Mouse (Mus musculus): ENCODE results near the gene Adamts14. TPM values are rescaled to one million over a fixed set of nuclear protein-coding genes. Genes with fewer than 3 reads are reported as not detected.

Gene Adamts14
- polyA plus RNA-seq, 1 experiment from 2014 or later: 0.31 TPM

DNA sequence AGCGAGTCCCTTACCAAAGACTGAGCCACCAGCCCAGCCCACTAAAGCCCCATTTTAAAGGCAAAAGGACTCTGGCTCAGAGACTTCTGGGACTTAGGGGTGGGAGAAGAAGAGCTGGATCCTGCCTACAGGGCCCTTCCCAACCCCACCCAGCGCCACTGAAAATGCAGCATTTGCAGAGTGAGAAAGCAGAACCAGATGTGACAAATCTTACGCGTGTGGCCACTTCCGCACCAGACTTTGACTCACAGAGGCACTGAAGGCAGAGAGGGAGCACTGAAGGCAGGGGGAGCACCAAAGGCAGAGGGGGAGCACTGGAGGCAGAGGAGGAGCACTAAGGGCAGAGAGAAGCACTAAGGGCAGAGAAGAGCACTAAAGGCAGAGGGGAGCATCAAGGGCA, 5.9 kb downstream of the Adamts14 start:
- Histone ChIP-seq H3K4me2 (no peak overlapping the region), H3K4me1 (ENCODE audit: control insufficient read depth, insufficient read depth, low read length) (no peaks in the 10 kb centered on the region), H3K36me3 (ENCODE audit: control insufficient read depth, insufficient read depth, low read length) (no peaks in the 10 kb centered on the region), H3K27me3 (ENCODE audit: control insufficient read depth, insufficient read depth, low read length) (peaks cover 7% of the 10 kb centered on the region), H3K9ac (ENCODE audit: low read length) (no peak overlapping the region), H3K9me3 (ENCODE audit: control insufficient read depth, low read length) (no peaks in the 10 kb centered on the region), H3K27ac (ENCODE audit: low read depth, low read length) (no peak overlapping the region), H3K4me3 (ENCODE audit: low read depth, low read length) (no peak overlapping the region)
- ATAC-seq (ENCODE audit: low FRiP score) (no peak), DNase-seq (ENCODE audit: low spot score, missing footprints) (peak; percentile 77)
- 91% methylated on average over 5 of the region's 5 CpGs for WGBS

- WGBS: 81% methylated on average over 8 of the region's 8 CpGs
- Histone ChIP-seq H3K9ac (ENCODE audit: low read length) (no peak overlapping the region), H3K27me3 (ENCODE audit: control insufficient read depth, insufficient read depth, low read length) (no peaks in the 10 kb centered on the region), H3K27ac (ENCODE audit: low read depth, low read length) (no peak overlapping the region), H3K4me2 (no peak overlapping the region), H3K36me3 (ENCODE audit: control insufficient read depth, insufficient read depth, low read length) (no peaks in the 10 kb centered on the region), H3K4me3 (ENCODE audit: low read depth, low read length) (no peak overlapping the region), H3K4me1 (ENCODE audit: control insufficient read depth, insufficient read depth, low read length) (no peaks in the 10 kb centered on the region), H3K9me3 (ENCODE audit: control insufficient read depth, low read length) (no peaks in the 10 kb centered on the region)
- ATAC-seq (ENCODE audit: low FRiP score) (no peak), DNase-seq (ENCODE audit: low spot score, missing footprints) (no peak)
Observed at GRCm38 (mm10) chr10:61263606-61264005, 9.6 kb downstream of the Adamts14 start.

DNA sequence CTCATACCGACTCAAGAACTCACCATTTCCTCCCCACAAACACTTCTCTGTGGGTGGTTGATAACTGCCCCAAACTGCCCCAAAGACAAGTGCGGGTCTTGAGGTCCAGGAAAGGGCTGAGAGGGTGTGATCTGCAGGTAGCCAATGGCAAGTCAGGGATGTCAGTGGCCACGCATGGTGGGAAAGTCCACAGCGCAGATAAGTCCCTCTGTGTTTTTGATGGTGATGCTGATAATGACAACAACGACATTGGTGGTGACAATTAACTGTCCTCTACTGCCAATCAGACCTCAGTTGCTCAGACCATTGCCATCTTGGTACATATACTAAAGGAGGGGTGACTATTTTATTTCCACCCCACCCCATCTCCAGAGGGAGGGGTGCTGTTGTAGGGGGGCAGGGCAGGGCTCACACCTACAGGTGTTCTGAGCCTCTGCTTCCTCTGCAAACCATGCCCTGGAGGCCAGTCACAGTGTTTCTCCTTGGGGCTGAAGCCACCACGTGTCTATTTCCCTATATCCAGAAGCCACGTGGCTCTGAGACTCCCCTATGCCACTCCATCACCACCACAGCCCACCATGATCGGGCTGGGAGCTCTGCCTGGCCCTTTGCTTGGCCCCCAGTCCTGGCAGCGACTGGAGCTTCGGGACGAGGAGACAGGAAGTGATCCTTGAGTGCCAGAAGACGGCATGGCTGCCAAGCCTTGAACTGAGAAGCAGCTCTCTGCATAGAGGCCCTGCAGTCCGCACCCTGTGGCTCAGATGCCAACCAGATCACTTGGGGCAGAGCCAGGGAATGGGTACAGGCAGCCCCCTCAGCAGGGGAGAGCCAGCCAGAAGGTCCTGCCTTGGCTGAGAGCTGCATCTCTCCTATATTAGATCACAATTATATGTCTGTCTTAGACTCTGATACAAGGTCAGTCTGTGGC, 11.7 kb downstream of the Adamts14 start:
- Histone ChIP-seq H3K4me3 (ENCODE audit: low read depth, low read length) (no peak overlapping the region), H3K27ac (ENCODE audit: low read depth, low read length) (no peak overlapping the region), H3K9ac (ENCODE audit: low read length) (no peak overlapping the region), H3K36me3 (ENCODE audit: control insufficient read depth, insufficient read depth, low read length) (no peaks in the 10 kb centered on the region), H3K27me3 (ENCODE audit: control insufficient read depth, insufficient read depth, low read length) (no peaks in the 10 kb centered on the region), H3K4me2 (no peak overlapping the region), H3K9me3 (ENCODE audit: control insufficient read depth, low read length) (no peaks in the 10 kb centered on the region), H3K4me1 (ENCODE audit: control insufficient read depth, insufficient read depth, low read length) (no peaks in the 10 kb centered on the region)
- ATAC-seq (ENCODE audit: low FRiP score) (no peak), DNase-seq (ENCODE audit: low spot score, missing footprints) (no peak)
- 76% methylated on average over 13 of the region's 13 CpGs for WGBS

- no peak overlapping the region for H3K4me3 ChIP-seq (ENCODE audit: low read depth, low read length)
Observed at GRCm38 (mm10) chr10:61258131-61258530, 15.1 kb downstream of the Adamts14 start.

GRCm38 (mm10) chr10:61256665-61257064, 16.6 kb downstream of the Adamts14 start:
- 92% methylated on average over 9 of the region's 9 CpGs for WGBS

More at GRCm38 (mm10) chr10:61258131-61258530, 15.1 kb downstream of the Adamts14 start:
- DNase-seq (ENCODE audit: low spot score, missing footprints) (no peak), ATAC-seq (ENCODE audit: low FRiP score) (no peak)
- Histone ChIP-seq H3K27ac (ENCODE audit: low read depth, low read length) (no peak overlapping the region), H3K9ac (ENCODE audit: low read length) (no peak overlapping the region), H3K27me3 (ENCODE audit: control insufficient read depth, insufficient read depth, low read length) (no peaks in the 10 kb centered on the region), H3K9me3 (ENCODE audit: control insufficient read depth, low read length) (no peaks in the 10 kb centered on the region), H3K4me1 (ENCODE audit: control insufficient read depth, insufficient read depth, low read length) (no peaks in the 10 kb centered on the region), H3K36me3 (ENCODE audit: control insufficient read depth, insufficient read depth, low read length) (no peaks in the 10 kb centered on the region), H3K4me2 (no peak overlapping the region)
- WGBS: 89% methylated on average over 1 of the region's 1 CpGs

GRCm38 (mm10) chr10:61255190-61255589, 18.0 kb downstream of the Adamts14 start:
- Histone ChIP-seq H3K36me3 (ENCODE audit: control insufficient read depth, insufficient read depth, low read length) (no peaks in the 10 kb centered on the region), H3K9me3 (ENCODE audit: control insufficient read depth, low read length) (no peaks in the 10 kb centered on the region), H3K4me2 (no peak overlapping the region), H3K4me3 (ENCODE audit: low read depth, low read length) (no peak overlapping the region), H3K27ac (ENCODE audit: low read depth, low read length) (no peak overlapping the region), H3K27me3 (ENCODE audit: control insufficient read depth, insufficient read depth, low read length) (no peaks in the 10 kb centered on the region), H3K9ac (ENCODE audit: low read length) (no peak overlapping the region), H3K4me1 (ENCODE audit: control insufficient read depth, insufficient read depth, low read length) (no peaks in the 10 kb centered on the region)
- DNase-seq (ENCODE audit: low spot score, missing footprints) (no peak), ATAC-seq (ENCODE audit: low FRiP score) (no peak)
- WGBS: 89% methylated on average over 8 of the region's 8 CpGs

More at GRCm38 (mm10) chr10:61256665-61257064, 16.6 kb downstream of the Adamts14 start:
- Histone ChIP-seq H3K27ac (ENCODE audit: low read depth, low read length) (no peak overlapping the region), H3K36me3 (ENCODE audit: control insufficient read depth, insufficient read depth, low read length) (no peaks in the 10 kb centered on the region), H3K27me3 (ENCODE audit: control insufficient read depth, insufficient read depth, low read length) (no peaks in the 10 kb centered on the region), H3K4me3 (ENCODE audit: low read depth, low read length) (no peak overlapping the region), H3K4me2 (no peak overlapping the region), H3K4me1 (ENCODE audit: control insufficient read depth, insufficient read depth, low read length) (no peaks in the 10 kb centered on the region), H3K9me3 (ENCODE audit: control insufficient read depth, low read length) (no peaks in the 10 kb centered on the region), H3K9ac (ENCODE audit: low read length) (no peak overlapping the region)
- DNase-seq (ENCODE audit: low spot score, missing footprints) (no peak), ATAC-seq (ENCODE audit: low FRiP score) (no peak)

GRCm38 (mm10) chr10:61254761-61255160, 18.5 kb downstream of the Adamts14 start:
- Histone ChIP-seq H3K27me3 (ENCODE audit: control insufficient read depth, insufficient read depth, low read length) (no peaks in the 10 kb centered on the region), H3K9ac (ENCODE audit: low read length) (no peak overlapping the region), H3K4me3 (ENCODE audit: low read depth, low read length) (no peak overlapping the region), H3K9me3 (ENCODE audit: control insufficient read depth, low read length) (no peaks in the 10 kb centered on the region), H3K27ac (ENCODE audit: low read depth, low read length) (no peak overlapping the region), H3K4me2 (no peak overlapping the region), H3K36me3 (ENCODE audit: control insufficient read depth, insufficient read depth, low read length) (no peaks in the 10 kb centered on the region), H3K4me1 (ENCODE audit: control insufficient read depth, insufficient read depth, low read length) (peaks cover 1% of the 10 kb centered on the region; the same call in 1 of the 2 replicates)
- DNase-seq (ENCODE audit: low spot score, missing footprints) (no peak), ATAC-seq (ENCODE audit: low FRiP score) (no peak)
- 92% methylated on average over 6 of the region's 6 CpGs for WGBS

- Histone ChIP-seq H3K27ac (ENCODE audit: low read depth, low read length) (no peak overlapping the region), H3K9ac (ENCODE audit: low read length) (peak overlapping the region; percentile 9; the same call in 1 of the 2 replicates)
- WGBS: 11% methylated on average over 2 of the region's 2 CpGs
Observed at GRCm38 (mm10) chr10:61249951-61250350, 23.3 kb downstream of the Adamts14 start.

DNA sequence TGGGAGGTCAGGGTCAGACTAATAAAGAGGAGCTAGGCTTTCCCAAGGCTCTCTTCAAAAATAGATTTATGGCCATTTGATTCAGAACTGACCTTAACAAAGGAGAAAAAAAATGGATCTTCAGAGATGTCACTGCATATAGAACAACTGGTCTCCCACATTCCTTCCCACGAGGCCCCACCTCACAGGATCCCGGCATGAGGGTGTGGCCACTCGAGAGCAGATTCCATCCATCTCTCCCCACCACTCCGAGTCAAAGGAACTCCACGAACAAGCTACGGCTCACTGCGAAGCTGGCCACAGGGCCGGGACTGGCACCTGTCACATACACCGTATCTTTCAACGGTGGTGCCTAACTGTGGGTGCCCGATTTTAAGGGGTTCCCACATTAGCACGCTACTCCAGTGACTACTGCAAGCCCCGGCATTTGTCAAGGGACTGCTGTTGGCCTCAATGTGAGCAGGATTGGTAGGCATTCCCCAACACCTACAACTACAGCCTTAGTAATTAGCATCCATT, 24.6 kb downstream of the Adamts14 start:
- no peak overlapping the region for H3K9ac ChIP-seq (ENCODE audit: low read length)
- H3K27me3 ChIP-seq (ENCODE audit: control insufficient read depth, insufficient read depth, low read length): no peaks in the 10 kb centered on the region
- H3K27ac ChIP-seq (ENCODE audit: low read depth, low read length): no peak overlapping the region
- H3K4me1 ChIP-seq (ENCODE audit: control insufficient read depth, insufficient read depth, low read length): peaks cover 4% of the 10 kb centered on the region; the same call in 1 of the 2 replicates
- no peak overlapping the region for H3K4me2 ChIP-seq
- WGBS: 88% methylated on average over 13 of the region's 13 CpGs
- DNase-seq (ENCODE audit: low spot score, missing footprints): no peak
- no peaks in the 10 kb centered on the region for H3K9me3 ChIP-seq (ENCODE audit: control insufficient read depth, low read length)
- no peaks in the 10 kb centered on the region for H3K36me3 ChIP-seq (ENCODE audit: control insufficient read depth, insufficient read depth, low read length)
- no peak overlapping the region for H3K4me3 ChIP-seq (ENCODE audit: low read depth, low read length)
- ATAC-seq (ENCODE audit: low FRiP score): no peak

More at GRCm38 (mm10) chr10:61249951-61250350, 23.3 kb downstream of the Adamts14 start:
- no peaks in the 10 kb centered on the region for H3K9me3 ChIP-seq (ENCODE audit: control insufficient read depth, low read length)
- no peak overlapping the region for H3K4me2 ChIP-seq
- DNase-seq (ENCODE audit: low spot score, missing footprints) (no peak), ATAC-seq (ENCODE audit: low FRiP score) (no peak)
- no peak overlapping the region for H3K4me3 ChIP-seq (ENCODE audit: low read depth, low read length)
- no peaks in the 10 kb centered on the region for H3K36me3 ChIP-seq (ENCODE audit: control insufficient read depth, insufficient read depth, low read length)
- H3K27me3 ChIP-seq (ENCODE audit: control insufficient read depth, insufficient read depth, low read length): no peaks in the 10 kb centered on the region
- peaks cover 4% of the 10 kb centered on the region; the same call in 1 of the 2 replicates for H3K4me1 ChIP-seq (ENCODE audit: control insufficient read depth, insufficient read depth, low read length)
